Mouse (Mus musculus): Measurements from ENCODE around the gene Tpsb2. TPM values are rescaled to one million over a fixed set of nuclear protein-coding genes. Genes with fewer than 3 reads are reported as not detected.

The Tpsb2 gene
- polyA plus RNA-seq, 1 experiment from 2014 or later: not detected

Other genes starting within 250 kb of the Tpsb2 start
- not detected in 2 replicates for gene Ptx4, start 245.5 kb upstream of the Tpsb2 start, polyA plus RNA-seq (2015; fragmentation: Nextera tagmentation; extraction: Ambion mirVana)
- 29.1 and 29.7 TPM in 2 replicates for gene Clcn7, start 232.9 kb upstream of the Tpsb2 start, polyA plus RNA-seq (2015; fragmentation: Nextera tagmentation; extraction: Ambion mirVana)
- not detected in 2 replicates for gene Ccdc154, start 203.8 kb upstream of the Tpsb2 start, polyA plus RNA-seq (2015; fragmentation: Nextera tagmentation; extraction: Ambion mirVana)
- gene Gm38655, start 190.8 kb upstream of the Tpsb2 start, polyA plus RNA-seq (2015; fragmentation: Nextera tagmentation; extraction: Ambion mirVana): not detected in 2 replicates
- 36.1 and 37.1 TPM in 2 replicates for gene BC003965, start 181.8 kb upstream of the Tpsb2 start, polyA plus RNA-seq (2015; fragmentation: Nextera tagmentation; extraction: Ambion mirVana)
- gene Unkl, start 177.9 kb upstream of the Tpsb2 start, polyA plus RNA-seq (2015; fragmentation: Nextera tagmentation; extraction: Ambion mirVana): 13.0 and 13.4 TPM in 2 replicates
- 86.0 and 90.4 TPM in 2 replicates for gene Gnptg, start 126.2 kb upstream of the Tpsb2 start, polyA plus RNA-seq (2015; fragmentation: Nextera tagmentation; extraction: Ambion mirVana)
- 61.1 and 63.1 TPM in 2 replicates for gene Tsr3, start 126.1 kb upstream of the Tpsb2 start, polyA plus RNA-seq (2015; fragmentation: Nextera tagmentation; extraction: Ambion mirVana)
- gene Baiap3, start 109.9 kb upstream of the Tpsb2 start, polyA plus RNA-seq (2015; fragmentation: Nextera tagmentation; extraction: Ambion mirVana): 8.7 and 9.2 TPM in 2 replicates
- 672 and 679 TPM in 2 replicates for gene Ube2i, start 91.7 kb upstream of the Tpsb2 start, polyA plus RNA-seq (2015; fragmentation: Nextera tagmentation; extraction: Ambion mirVana)
- not detected in 2 replicates for gene Prss34, start 67.9 kb upstream of the Tpsb2 start, polyA plus RNA-seq (2015; fragmentation: Nextera tagmentation; extraction: Ambion mirVana)
- gene Prss28, start 57.7 kb upstream of the Tpsb2 start, polyA plus RNA-seq (2015; fragmentation: Nextera tagmentation; extraction: Ambion mirVana): not detected in 2 replicates
- not detected in 2 replicates for gene Prss29, start 47.7 kb upstream of the Tpsb2 start, polyA plus RNA-seq (2015; fragmentation: Nextera tagmentation; extraction: Ambion mirVana)
- not detected in 2 replicates for gene Tpsab1, start 20.7 kb upstream of the Tpsb2 start, polyA plus RNA-seq (2015; fragmentation: Nextera tagmentation; extraction: Ambion mirVana)
- 1.1 TPM in 1 of 2 replicates, not detected in the other for gene Tpsg1, start 3.0 kb downstream of the Tpsb2 start, polyA plus RNA-seq (2015; fragmentation: Nextera tagmentation; extraction: Ambion mirVana)
- 8.6 and 11.5 TPM in 2 replicates for gene Cacna1h, start 67.5 kb downstream of the Tpsb2 start, polyA plus RNA-seq (2015; fragmentation: Nextera tagmentation; extraction: Ambion mirVana)
- 0.50 and 0.81 TPM in 2 replicates for gene Tekt4, start 88.3 kb downstream of the Tpsb2 start, polyA plus RNA-seq (2015; fragmentation: Nextera tagmentation; extraction: Ambion mirVana)
- 0.15 and 0.24 TPM in 2 replicates for gene Sstr5, start 131.0 kb downstream of the Tpsb2 start, polyA plus RNA-seq (2015; fragmentation: Nextera tagmentation; extraction: Ambion mirVana)
- 5.2 and 7.9 TPM in 2 replicates for gene Sox8, start 204.4 kb downstream of the Tpsb2 start, polyA plus RNA-seq (2015; fragmentation: Nextera tagmentation; extraction: Ambion mirVana)
- gene Lmf1, start 212.8 kb downstream of the Tpsb2 start, polyA plus RNA-seq (2015; fragmentation: Nextera tagmentation; extraction: Ambion mirVana): 20.6 and 22.9 TPM in 2 replicates

All from midbrain, embryonic 13.5 days (tissue).